Mouse (Mus musculus) adrenal gland, adult 18-20 months (tissue): Measurements from ENCODE around the gene Cpne7. TPM values are rescaled to one million over a fixed set of nuclear protein-coding genes. Genes with fewer than 3 reads are reported as not detected.
"Not testable (repeated sequence)": the region's sequence is repeated elsewhere in the genome, so short reads cannot be mapped to it uniquely, and the experiment has no call there.

Experiments
- DNase-seq, 2 experiments: peaks; one replicate each; pipeline ENCODE4 v3.0.0; 2021 to 2022; ENCODE audit warnings: low spot score in 2 of 2
- long read RNA-seq, 2 experiments: library from polyadenylated mRNA; stranded (forward); transcript quantifications; one replicate each; pipeline ENCODE4 v2.0.0; 2021
- total RNA-seq, 2 experiments: library from RNA; stranded (reverse); gene quantifications; 1 replicate in 1 of 2; 2 replicates in 1 of 2; pipeline ENCODE4 v1.2.3; 2021

Gene Cpne7
- 1 to 10 TPM; 4.7 to 6.6 TPM for total RNA-seq
- long read RNA-seq, experiment 1, partial matches to known transcripts: 0 of 4 reads
- long read RNA-seq, experiment 1, other reads (novel, unspliced or antisense): 2 of 4 reads
- long read RNA-seq, experiment 2, transcript Cpne7-201 (15 exons, 2,398 nt): major isoform, 9 of 11 reads
- long read RNA-seq, experiment 2, partial matches to known transcripts: 0 of 11 reads
- long read RNA-seq, experiment 2, other reads (novel, unspliced or antisense): 2 of 11 reads

DNA sequence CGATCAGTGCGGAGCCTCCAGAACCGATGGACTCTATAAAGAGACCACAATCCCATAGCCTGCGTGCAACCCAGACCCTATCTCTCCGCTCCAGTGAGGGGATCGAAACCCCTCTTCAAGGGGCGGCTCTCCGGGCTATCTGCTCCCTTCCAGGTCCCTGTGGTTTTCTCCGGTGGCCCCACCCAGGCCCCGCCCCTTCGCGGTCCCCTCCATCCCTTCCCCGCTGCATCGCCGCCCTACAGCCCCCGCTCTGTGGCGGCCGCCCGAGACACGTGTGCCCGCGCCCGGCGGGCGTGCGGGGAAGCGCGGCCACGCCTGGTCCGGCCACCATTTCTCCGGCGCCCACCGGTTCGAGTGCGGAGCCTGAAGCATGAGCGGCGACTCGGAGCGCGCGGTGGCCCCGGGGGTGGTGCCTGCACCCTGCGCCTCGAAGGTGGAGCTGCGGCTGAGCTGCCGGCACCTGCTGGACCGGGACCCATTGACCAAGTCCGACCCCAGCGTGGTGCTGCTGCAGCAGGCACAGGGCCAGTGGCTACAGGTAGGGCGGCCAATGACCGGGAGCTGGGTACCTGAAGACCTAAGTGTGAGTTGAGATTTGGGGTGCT, at the start of gene Cpne7:
Gene Cpne7 (plus strand): TSS at position 248 of the 605 bp plus-strand sequence.
- DNase-seq: no peak

DNA sequence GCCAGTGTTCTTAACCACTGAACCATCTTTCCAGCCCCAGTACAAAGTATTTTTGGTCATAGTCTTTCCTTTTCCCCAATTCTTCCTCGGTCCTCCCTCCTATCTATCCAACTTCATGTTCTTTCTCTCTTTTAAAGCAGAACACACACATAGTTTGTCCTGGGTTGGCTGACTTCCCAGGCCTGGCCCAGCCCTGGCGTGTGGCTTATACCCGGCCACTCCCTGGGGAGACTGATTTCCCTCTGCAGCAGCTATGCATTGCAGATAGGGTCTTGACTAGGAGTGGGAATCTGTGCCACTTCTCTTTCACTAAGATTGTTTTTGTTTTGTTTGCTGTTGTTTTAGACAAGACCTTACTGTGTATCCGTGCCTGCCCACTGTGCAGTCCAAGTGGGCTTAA, 46.0 kb upstream of the Cpne7 start:
- DNase-seq: no peak

DNA sequence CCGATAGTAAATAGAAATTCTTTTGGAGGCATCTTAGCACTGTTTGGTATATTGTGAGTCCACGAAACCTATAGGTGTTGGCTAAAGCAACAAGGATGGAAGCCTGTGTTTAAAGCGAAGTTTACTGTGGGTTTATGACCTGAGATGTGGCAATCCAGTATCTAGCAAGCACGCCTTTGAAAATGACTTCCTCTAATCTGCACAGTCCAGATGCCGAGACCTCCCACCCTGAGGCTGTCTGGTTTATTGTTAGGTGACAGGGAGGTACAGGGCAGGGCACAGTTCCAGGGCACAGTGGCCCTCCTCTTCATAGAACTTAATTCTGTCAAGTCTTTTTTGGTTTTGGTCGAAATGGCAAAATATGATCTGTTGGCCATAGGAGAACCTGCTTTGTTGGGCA, 40.0 kb upstream of the Cpne7 start:
- no peak for DNase-seq

DNA sequence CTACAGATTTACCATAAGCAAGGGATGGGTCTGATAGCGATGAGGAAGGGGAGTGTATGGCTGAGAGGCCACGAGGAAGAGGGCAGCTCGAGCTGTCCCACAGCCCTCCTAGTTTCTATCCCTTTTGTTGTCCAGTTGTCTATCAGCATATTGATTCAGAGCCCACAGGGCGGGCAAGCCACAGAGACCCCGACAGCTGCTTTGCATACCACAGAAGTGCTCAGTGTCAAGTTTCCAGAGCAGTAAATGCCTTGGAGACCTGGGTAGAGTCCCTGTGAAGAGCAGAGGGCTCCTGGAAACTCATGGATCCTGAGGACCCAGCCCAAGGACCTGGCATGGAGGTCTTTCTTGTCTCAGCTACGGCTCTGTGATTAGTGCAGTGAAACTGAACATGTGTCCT, 34.2 kb upstream of the Cpne7 start:
- no peak for DNase-seq

DNA sequence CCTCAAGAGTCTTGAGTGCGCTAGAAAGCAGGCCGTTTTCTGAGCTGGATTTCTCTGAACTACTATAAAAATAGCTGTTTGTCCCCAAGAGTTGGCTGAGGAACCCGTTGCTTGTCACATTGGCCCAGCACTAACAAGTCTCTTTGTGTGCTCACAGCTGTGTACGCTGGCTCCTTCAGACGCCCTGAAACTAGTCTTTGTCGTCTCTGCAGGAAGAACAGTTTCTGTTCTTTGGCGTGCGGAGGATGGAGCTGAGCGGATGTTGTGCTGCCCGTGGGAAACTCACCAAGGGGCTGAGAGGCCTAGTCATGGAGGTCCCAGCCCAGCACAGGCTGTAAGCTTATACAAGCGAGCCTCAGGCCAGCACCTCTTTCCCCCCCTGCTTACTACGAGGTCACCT, 33.6 kb upstream of the Cpne7 start:
- DNase-seq: no peak

DNA sequence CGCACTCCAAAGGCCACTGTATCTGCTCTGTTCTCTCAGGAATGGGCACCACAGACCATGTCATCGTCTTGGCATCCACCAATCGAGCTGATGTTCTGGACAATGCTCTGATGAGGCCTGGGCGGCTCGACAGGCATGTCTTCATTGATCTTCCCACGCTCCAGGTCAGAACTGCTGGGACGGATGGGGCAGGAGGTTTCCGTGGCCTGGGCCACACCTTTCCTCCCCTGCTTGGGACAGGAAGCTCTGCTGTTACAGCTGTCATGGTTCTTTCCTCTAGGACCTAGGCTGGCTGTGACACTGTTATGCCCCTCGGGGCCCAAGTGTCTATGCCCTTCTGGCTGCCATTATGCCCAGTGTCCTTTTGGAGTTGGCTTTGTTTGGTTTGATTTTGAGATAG, 29.9 kb upstream of the Cpne7 start:
- no peak for DNase-seq

DNA sequence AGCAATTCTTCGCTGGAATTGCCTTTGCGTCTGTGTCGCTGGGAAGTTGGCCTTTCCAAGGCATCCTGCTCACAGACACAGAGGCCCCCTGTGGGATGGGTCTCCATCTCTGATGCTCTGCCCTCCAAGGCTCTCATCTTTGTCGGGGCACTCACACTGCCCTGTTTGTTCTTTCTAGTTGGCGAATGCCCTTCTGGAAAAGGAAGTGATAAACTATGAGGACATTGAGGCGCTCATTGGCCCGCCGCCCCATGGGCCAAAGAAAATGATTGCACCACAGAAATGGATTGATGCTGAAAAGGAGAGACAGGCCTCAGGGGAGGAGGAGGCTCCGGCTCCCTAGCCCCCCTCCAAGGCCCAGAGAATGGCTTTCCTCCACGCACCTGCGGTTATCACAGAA, 20.0 kb upstream of the Cpne7 start:
- no peak for DNase-seq

DNA sequence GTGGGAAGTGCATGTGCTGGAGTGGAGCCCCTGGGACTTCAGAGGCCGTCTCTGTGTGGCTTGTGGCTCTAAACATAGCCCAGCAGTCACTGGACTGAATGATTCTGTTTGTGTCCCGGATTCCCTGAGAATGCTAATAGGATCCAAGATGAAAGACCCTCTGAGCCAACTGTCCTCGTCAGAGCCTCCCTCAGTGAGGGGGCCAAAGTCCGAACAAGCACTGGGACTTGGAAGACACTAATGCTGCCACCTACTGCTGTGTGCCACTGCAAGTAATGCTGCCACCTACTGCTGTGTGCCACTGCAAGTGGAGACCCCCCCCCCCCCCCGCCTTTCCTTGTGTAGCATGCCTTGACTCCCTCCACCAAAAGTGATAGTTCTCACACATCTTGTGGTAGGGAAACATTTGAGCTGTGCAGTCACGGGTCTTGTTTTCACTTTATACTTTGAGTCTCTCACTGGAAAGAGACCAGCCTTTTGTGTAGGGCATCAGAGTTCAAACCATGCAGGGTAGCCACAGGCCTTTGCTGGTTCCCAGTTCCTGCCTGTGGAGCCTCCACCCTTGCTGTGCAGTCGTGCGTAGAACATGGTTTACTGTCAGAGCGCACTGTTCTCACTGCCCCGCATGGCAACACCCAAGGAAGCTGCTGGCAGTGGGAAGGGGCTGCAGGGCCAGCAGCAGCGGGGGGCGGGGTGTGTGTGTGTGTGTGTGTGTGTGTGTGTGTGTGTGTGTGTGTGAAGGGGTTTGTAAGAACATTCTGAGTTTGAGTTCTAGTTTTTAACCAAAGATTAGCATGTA, 19.2 kb upstream of the Cpne7 start:
- DNase-seq: no peak

DNA sequence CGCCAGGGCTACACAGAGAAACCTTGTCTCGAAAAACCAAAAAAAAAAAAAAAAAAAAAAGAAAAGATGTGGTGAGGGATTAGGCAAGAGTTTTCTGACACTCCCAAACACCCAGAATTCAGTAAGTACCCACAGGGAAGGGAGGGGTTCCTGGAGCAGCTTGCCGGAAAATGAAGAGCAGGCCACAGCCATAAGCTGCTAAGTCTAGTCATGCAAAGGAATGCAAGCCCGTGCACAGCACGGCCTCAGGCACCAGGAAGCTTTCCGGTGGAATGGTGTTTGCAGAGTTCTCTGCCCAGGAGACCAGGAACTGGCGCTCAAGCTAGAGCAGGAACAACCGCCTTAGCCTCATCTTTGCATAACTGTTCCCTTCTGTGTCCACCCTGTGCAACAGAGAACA, 16.9 kb upstream of the Cpne7 start:
- no peak for DNase-seq

DNA sequence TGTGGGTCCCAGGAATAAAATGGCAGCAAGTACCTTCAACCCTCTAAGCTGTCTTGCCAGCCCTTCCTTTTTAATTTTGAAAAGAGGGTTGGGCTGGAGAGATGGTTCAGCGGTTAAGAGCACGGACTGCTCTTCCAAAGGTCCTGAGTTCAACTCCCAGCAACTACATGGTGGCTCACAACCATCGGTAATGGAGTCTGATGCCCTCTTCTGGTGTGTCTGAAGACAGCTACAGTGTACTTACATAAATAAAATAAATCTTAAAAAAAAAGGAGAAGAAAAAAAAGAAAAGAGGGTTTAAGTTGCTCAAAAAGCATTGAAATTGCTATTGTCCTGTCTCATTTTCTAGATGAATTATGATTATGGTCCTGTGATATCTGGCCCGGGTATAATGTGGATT, 15.9 kb upstream of the Cpne7 start:
- no peak for DNase-seq

DNA sequence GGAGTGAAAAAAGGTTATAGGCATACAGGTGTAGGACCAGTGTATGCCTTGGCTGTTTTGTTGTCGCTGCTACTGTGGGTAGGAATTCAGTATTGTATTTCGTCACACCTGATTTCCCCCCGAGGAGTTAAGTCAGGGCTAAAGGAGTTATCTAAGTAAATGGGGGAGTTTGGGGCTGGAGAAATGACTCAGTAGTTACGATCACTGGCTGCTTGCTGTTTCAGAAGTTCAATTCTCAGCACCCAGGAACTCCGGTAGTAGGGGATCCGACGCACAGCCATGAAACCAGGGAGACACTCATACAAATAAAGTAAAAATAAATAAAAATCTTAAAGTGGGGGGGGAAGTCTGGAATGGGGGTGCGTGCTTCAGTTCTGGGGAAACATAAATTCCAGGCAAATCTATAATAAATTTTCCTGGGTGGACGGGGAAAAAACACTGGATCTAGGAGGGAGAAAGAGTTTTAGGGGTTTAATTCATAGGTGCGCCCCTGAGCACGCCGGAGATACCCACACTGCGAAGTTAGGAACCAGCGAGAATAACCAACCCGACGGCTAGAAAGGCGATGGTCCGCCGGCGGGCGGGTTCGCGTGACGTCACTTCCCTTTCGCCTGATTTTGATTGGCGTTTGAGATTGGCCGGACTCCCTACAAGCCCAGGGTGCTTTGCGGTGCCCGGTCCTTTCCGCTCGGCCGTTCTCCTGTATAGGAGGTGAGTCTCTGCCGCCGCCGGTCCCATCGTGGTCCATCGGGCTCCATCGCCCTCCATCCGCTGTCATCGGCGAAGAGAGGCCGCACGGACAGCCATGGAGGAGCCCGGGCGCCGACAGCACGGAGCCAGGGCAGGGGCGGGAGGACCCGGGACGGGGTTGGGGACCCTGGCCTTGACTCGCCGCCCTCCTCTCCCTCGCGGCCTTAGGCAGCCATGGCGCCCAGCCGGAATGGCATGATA, 15.2 kb upstream of the Cpne7 start, which contains the start of gene Rpl13:
Gene Rpl13 (plus strand): TSS at position 616 of the 951 bp plus-strand sequence.
- DNase-seq: peak; percentile 93 to 98

DNA sequence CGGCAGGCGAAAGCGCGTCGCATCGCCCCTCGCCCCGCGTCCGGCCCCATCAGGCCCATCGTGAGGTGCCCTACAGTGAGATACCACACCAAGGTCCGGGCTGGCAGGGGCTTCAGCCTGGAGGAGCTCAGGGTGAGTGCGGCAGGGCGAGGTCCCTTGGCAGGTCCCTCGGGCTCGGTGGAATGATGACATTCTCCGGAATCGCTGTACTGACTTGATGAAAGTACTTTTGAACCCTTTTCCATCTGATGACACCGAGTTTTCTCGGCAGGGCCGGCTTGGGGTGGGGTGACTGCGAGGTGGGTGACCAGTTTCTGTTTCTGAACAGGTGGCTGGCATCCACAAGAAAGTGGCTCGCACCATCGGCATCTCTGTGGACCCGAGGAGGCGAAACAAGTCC, 14.3 kb upstream of the Cpne7 start:
- DNase-seq: not testable (repeated sequence)

DNA sequence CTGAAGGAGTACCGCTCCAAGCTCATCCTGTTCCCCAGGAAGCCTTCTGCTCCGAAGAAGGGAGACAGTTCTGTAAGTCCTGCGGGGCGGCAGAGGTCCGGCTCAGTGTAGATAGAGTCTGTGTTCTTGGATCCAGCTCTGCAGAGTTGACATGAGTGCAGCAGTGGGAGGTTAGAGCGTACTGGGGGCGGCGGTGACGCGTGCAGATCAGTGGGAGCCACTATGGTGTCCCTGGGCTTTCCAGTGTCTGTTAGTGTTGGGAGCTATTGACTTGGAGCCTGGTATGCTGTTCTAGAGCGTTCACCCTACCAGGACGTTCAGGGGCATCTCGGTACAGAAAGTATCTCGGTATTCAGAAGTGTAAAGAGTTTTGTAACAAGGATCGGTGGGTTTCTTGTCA, 13.9 kb upstream of the Cpne7 start:
- DNase-seq: no peak

DNA sequence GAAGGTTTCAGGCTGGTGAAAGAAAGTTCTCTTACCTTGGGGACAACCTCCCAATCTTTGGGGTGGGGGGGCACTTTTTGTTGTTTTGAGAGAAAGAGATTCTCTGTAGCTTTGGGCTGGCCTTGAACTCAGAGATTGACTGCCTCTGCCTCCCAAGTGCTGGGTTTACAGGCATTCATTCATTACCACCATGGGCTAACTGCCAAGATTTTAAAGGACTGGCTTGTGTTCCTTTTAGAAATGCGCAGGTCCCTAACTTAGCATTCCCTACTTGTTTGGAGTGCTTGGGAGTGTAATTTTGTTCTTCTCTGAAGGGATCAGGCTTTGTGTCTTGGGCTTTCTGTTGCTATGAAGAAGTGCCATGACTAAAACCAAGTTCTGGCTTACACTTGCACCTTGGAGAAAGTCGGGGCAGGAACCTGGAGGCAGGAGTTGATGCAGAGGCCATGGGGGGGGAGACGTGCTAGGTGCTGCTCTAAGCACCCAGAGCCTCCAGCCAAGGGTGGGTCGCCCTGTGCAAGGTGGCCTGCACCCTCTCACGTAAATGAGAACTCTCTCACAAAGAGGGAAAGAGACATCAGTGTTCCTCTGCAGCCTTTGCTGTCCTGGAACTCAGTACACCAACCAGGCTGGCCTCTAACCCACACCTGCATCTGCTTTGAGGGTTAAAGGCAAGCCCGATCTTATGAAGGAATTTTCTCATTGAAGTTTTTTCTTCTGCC, 13.0 kb upstream of the Cpne7 start:
- no peak for DNase-seq

DNA sequence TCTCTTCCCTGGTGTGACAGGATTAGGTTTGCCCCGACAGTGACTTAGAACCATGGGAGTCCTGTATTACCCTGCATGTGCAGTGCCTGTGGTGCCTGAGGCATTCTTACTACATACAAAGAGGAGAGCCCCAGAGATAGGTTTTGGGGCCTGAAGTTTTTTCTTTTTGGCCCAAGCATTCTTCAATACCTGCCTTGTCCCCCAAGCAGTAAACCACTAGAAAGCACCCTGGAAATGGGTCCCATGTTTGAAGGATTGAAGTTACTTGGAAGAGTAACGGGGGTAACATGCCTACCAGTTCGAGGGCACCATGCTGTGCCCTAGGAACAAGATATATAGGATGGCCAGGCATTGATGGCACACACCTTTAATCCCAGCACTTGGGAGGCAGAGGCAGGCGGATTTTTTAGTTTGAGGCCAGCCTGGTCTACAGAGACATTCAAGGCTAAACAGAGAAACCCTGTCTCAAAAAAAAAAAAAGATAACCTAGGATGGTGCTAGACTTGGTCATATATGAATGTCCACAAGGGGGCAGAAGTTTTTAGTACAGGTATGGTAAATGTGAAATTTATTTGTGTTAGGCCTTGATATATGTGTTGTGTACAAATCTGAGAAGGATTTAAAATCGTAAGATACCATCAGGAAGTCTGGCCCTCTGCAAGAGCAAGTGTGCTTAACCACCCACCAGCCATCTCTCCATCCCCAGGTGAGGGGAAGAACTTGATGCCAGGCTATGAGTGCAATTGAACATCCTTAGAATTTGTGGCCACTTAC, 11.4 kb upstream of the Cpne7 start:
- no peak for DNase-seq

DNA sequence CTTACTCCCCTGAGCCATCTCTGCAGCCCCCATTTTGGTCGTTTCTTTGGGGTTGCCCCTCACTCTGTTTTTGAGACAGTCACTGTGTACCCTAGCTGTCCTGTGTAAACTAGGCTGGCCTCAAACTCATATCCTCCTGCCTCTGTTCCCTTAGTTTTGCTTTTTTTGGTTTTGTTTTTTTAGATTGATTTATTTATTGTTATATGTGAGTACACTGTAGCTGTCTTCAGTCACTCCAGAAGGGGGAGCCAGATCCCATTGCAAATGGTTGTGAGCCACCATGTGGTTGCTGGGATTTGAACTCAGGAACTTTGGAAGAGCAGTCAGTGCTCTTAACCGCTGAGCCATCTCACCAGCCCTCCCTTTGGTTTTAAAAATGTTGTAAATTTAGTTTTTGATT, 10.6 kb upstream of the Cpne7 start:
- DNase-seq: no peak

DNA sequence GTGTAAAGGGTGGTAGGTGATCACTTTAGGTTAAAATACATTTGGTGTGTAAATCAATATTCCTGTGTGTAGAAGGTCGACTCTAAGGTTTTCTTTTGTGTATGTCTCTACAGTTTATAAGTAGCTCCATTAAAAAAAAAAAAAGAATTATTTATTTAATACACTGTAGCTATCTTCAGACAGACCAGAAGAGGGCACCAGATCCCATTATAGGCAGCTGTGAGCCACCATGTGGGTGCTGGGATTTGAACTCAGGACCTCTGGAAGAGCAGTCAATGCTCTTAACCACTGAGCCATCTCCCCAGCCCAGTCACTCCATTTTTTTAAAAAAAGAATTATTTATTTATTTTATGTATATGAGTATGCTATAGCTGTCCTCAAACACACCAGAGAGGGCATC, 9.2 kb upstream of the Cpne7 start:
- no peak for DNase-seq

DNA sequence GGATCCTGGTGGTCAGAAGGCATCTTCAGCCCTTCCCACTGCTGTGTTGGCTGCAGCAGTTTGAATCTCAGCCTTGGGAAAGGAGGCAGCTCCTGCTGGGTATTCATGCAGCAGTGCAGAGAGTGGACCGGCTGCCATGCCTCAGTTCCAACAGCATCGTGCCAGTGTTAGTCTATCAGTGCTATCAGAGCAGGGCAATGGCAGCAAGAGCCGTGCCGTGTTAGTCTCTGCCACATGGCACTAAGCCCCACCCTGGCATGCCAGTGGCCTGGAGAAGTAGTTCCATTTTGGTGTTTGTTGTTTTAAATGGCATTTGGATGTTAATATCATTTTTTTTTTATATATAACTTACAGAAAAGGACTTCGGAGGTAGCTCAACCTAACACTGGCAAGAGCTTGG, 8.2 kb upstream of the Cpne7 start:
- no peak for DNase-seq

DNA sequence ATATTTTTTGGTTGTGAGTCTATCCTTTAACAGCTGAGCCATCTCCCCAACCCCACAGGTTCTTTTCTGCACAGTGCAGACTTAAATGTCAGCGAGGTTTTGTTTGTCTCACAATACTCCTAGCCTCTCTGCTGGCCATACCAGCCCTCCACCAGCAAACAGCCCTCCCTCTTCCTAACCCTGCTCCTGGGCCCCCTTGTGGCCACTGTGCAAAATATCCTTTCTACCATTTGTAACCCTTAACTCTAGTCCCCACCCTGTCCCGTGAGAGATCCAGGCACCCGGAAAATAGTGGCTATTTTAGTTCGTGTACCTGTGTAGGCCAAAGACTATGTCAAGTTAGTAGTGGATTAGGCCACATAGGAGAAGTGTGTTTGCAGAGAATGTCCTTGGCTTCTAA, 6.5 kb upstream of the Cpne7 start:
- peak; percentile 49 to 57 for DNase-seq

DNA sequence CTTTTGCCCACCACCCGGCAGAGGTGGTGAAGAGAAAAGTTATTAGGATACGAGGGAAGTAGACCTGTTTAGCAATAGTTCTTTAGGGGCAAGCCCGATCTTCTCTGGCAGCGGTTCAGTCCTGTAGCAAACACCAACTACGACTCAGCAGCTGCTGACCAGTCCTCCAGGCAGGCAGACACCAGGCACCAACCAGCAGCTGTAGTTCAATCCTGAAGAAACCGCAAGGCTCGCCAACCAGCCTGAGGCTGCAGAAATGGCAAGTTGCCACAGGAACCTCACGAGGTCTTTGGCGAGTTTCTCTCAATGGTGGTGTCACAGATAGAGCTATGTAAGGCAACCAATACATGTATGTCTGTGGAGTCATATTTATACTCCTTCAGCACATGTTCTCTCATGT, 4.3 kb upstream of the Cpne7 start:
- DNase-seq: no peak
